Mouse (Mus musculus): ENCODE results near the gene Frmd5.

- TF ChIP-seq CTCF (conservative IDR thresholded peaks at IDR 0.05; ENCODE audit: insufficient read depth, insufficient read length, low read depth, low read length) (no peak), POLR2A (IDR thresholded peaks at IDR 0.05; ENCODE audit: low read depth, low read length) (no peak)
These were observed 19.1 kb downstream of the Frmd5 start for GRCm38 (mm10) chr2:121787767-121788166.
